Mouse (Mus musculus): ENCODE results near the gene Cfap52. TPM values are rescaled to one million over a fixed set of nuclear protein-coding genes. Genes with fewer than 3 reads are reported as not detected.

Gene Cfap52
- 1.2 and 1.4 TPM in 2 replicates for polyA plus RNA-seq (2021; fragmentation: Nextera tagmentation)
- long read RNA-seq, experiment 1, partial matches to known transcripts: 0 of 3 reads
- long read RNA-seq, experiment 1, other reads (novel, unspliced or antisense): 0 of 3 reads
- long read RNA-seq, experiment 2: 0 reads

GRCm38 (mm10) chr11:67965242-67965883 is at the start of gene Cfap52:
Gene Cfap52 (minus strand): TSS chr11:67965651.

GRCm38 (mm10) chr11:67965905-67966878 is 741 bp upstream of the Cfap52 start, which contains the start of gene Stx8:
Gene Stx8 (plus strand): TSS chr11:67966193.

GRCm38 (mm10) chr11:67921827-67922754 is 43.4 kb downstream of the Cfap52 start, which contains the start of gene Usp43:
Gene Usp43 (minus strand): TSS chr11:67922153.

Other genes with a start within 250 kb of the Cfap52 start
- gene Glp2r, start 194.5 kb downstream of the Cfap52 start, polyA plus RNA-seq (2021; fragmentation: Nextera tagmentation): 0.44 and 0.63 TPM in 2 replicates
- not detected in 2 replicates for gene Gsg1l2, start 191.0 kb downstream of the Cfap52 start, polyA plus RNA-seq (2021; fragmentation: Nextera tagmentation)
- gene Dhrs7c, start 167.5 kb downstream of the Cfap52 start, polyA plus RNA-seq (2021; fragmentation: Nextera tagmentation): not detected in 2 replicates
- 0.88 and 2.1 TPM in 2 replicates for gene Usp43, start 43.5 kb downstream of the Cfap52 start, polyA plus RNA-seq (2021; fragmentation: Nextera tagmentation)
- 52.4 and 56.7 TPM in 2 replicates for gene Stx8, start 542 bp upstream of the Cfap52 start, polyA plus RNA-seq (2021; fragmentation: Nextera tagmentation)